Mouse (Mus musculus) splenic B cell, adult 2 months (primary cell): ENCODE results near the gene Hras.

Experiments used
- DNase-seq: peaks from one replicate; pipeline ENCODE4 v3.0.0-alpha.2; 2011; ENCODE audit warnings: low read depth, low spot score
- H3K27me3 ChIP-seq: 2 replicates; pipeline ENCODE4 v1.6.1; 2012; ENCODE audit warnings: mild to moderate bottlenecking, low read length, moderate library complexity, mixed read lengths; ENCODE audit not compliant: control insufficient read depth, poor library complexity, insufficient read depth, severe bottlenecking
- H3K36me3 ChIP-seq: 2 replicates; pipeline ENCODE4 v1.6.1; 2012; ENCODE audit warnings: mild to moderate bottlenecking, low read length, moderate library complexity, mixed read lengths; ENCODE audit not compliant: control insufficient read depth, poor library complexity, insufficient read depth, severe bottlenecking

The Hras gene

GRCm38 (mm10) chr7:141143112-141143511, 50.7 kb downstream of the Hras start:
- Histone ChIP-seq H3K27me3 (no peaks in the 10 kb centered on the region), H3K36me3 (no peaks in the 10 kb centered on the region)
- DNase-seq, result peak; percentile 68

GRCm38 (mm10) chr7:141141326-141141725, 52.5 kb downstream of the Hras start:
- no peak for DNase-seq
- H3K27me3 ChIP-seq, result no peaks in the 10 kb centered on the region
- peaks cover 2% of the 10 kb centered on the region for H3K36me3 ChIP-seq
